Mouse (Mus musculus): ENCODE data around the gene Olfm2. TPM values are rescaled to one million over a fixed set of nuclear protein-coding genes. Genes with fewer than 3 reads are reported as not detected.

The Olfm2 gene
- polyA plus RNA-seq, 1 experiment: 1.1 TPM

- 71% methylated on average over 1 of the region's 1 CpGs for WGBS
- Histone ChIP-seq H3K4me3 (replicated peaks; ENCODE audit: control insufficient read depth, low read depth, low read length) (no peak overlapping the region), H3K27ac (ENCODE audit: control insufficient read depth, insufficient read depth, low read depth, low read length, poor library complexity) (no peak overlapping the region), H3K4me1 (ENCODE audit: control insufficient read depth, insufficient read depth, low read length) (no peaks in the 10 kb centered on the region; the same call in 1 of the 2 replicates)
- TF ChIP-seq CTCF (IDR thresholded peaks at IDR 0.05; ENCODE audit: control insufficient read depth, insufficient read depth, low read length) (no peak), POLR2A (IDR thresholded peaks at IDR 0.05; ENCODE audit: borderline replicate concordance, control insufficient read depth, low read depth, low read length) (no peak)
These were observed 16.9 kb upstream of the Olfm2 start for GRCm38 (mm10) chr9:20763099-20763498.

DNA sequence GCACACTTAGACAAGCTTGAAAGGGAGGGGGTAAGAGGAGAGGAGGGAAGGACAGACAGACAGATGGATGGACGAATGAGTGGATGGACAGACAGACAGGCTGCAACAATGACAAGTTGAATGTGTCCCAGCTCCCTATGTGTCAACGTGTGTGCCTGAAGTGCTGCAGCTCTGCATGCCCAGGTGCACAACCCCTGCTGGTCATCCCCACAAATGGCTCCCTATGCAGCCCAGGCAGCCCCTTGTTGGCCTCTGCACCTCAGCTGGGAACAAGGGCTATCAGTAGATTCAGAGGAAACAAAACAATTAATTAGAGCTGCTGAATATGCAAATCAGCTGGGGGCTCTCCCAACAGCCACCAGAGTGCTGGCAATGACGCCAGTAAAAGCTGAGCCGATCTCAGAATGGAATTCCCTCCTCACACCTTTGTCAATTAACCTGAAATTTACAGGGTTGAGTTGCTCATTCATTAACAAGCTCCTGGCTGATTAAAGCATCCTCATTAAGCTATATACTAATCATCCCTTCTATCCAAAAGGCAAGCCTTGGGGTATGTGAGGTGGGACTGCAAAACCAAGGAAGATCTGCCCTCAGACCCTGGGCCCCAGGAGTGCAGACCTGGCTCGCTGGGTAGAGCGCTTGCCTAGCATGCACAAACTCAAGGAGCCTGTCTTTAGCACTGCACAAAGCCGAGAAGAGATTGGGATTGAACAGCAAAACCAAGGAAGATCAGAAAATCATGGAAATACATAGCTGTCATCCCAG lies 16.2 kb upstream of the Olfm2 start:
- Histone ChIP-seq H3K4me1 (ENCODE audit: control insufficient read depth, insufficient read depth, low read length) (peaks cover 2% of the 10 kb centered on the region; the same call in 1 of the 2 replicates), H3K4me3 (replicated peaks; ENCODE audit: control insufficient read depth, low read depth, low read length) (no peak overlapping the region), H3K27ac (ENCODE audit: control insufficient read depth, insufficient read depth, low read depth, low read length, poor library complexity) (no peak overlapping the region; the same call in 1 of the 2 replicates)
- WGBS: 56% methylated on average over 7 of the region's 7 CpGs
- TF ChIP-seq CTCF (IDR thresholded peaks at IDR 0.05; ENCODE audit: control insufficient read depth, insufficient read depth, low read length): no peak
- no peak for TF ChIP-seq POLR2A (IDR thresholded peaks at IDR 0.05; ENCODE audit: borderline replicate concordance, control insufficient read depth, low read depth, low read length)

DNA sequence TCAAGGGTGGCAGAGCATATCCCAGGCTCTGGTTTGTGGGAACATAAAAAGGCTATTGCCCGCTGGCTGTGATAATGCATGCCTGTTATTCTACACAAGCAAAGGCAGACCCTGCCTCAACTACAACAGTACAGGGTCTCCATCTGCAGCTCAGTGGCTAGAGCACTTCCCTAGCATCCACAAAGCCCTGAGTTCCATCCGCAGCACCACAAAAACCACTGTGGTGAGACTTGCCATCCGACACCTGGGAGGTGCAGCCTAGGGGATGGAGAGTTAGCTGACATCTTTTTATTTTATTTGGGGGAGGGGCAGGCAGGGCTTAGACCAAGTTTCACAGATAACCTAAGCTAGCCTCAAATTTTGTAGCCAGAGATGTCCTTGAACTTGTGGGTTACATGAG lies 15.2 kb upstream of the Olfm2 start:
- no peak overlapping the region for H3K4me3 ChIP-seq (replicated peaks; ENCODE audit: control insufficient read depth, low read depth, low read length)
- H3K4me1 ChIP-seq (ENCODE audit: control insufficient read depth, insufficient read depth, low read length): peaks cover 2% of the 10 kb centered on the region; the same call in 1 of the 2 replicates
- 65% methylated on average over 3 of the region's 3 CpGs for WGBS
- no peak overlapping the region for H3K27ac ChIP-seq (ENCODE audit: control insufficient read depth, insufficient read depth, low read depth, low read length, poor library complexity)
- TF ChIP-seq POLR2A (IDR thresholded peaks at IDR 0.05; ENCODE audit: borderline replicate concordance, control insufficient read depth, low read depth, low read length): no peak
- TF ChIP-seq CTCF (IDR thresholded peaks at IDR 0.05; ENCODE audit: control insufficient read depth, insufficient read depth, low read length): no peak

GRCm38 (mm10) chr9:20760813-20761212 lies 14.7 kb upstream of the Olfm2 start:
- Histone ChIP-seq H3K4me1 (ENCODE audit: control insufficient read depth, insufficient read depth, low read length) (peaks cover 2% of the 10 kb centered on the region), H3K27ac (ENCODE audit: control insufficient read depth, insufficient read depth, low read depth, low read length, poor library complexity) (no peak overlapping the region), H3K4me3 (replicated peaks; ENCODE audit: control insufficient read depth, low read depth, low read length) (no peak overlapping the region)
- whole genome bisulfite sequencing: 11% methylated on average over 12 of the region's 12 CpGs
- TF ChIP-seq CTCF (IDR thresholded peaks at IDR 0.05; ENCODE audit: control insufficient read depth, insufficient read depth, low read length) (no peak), POLR2A (IDR thresholded peaks at IDR 0.05; ENCODE audit: borderline replicate concordance, control insufficient read depth, low read depth, low read length) (no peak)

GRCm38 (mm10) chr9:20758896-20759295 lies 12.7 kb upstream of the Olfm2 start:
- WGBS: 83% methylated on average over 6 of the region's 6 CpGs
- H3K4me3 ChIP-seq (replicated peaks; ENCODE audit: control insufficient read depth, low read depth, low read length): no peak overlapping the region
- H3K4me1 ChIP-seq (ENCODE audit: control insufficient read depth, insufficient read depth, low read length): peaks cover 2% of the 10 kb centered on the region
- TF ChIP-seq CTCF (IDR thresholded peaks at IDR 0.05; ENCODE audit: control insufficient read depth, insufficient read depth, low read length): no peak
- no peak for TF ChIP-seq POLR2A (IDR thresholded peaks at IDR 0.05; ENCODE audit: borderline replicate concordance, control insufficient read depth, low read depth, low read length)
- H3K27ac ChIP-seq (ENCODE audit: control insufficient read depth, insufficient read depth, low read depth, low read length, poor library complexity): no peak overlapping the region

DNA sequence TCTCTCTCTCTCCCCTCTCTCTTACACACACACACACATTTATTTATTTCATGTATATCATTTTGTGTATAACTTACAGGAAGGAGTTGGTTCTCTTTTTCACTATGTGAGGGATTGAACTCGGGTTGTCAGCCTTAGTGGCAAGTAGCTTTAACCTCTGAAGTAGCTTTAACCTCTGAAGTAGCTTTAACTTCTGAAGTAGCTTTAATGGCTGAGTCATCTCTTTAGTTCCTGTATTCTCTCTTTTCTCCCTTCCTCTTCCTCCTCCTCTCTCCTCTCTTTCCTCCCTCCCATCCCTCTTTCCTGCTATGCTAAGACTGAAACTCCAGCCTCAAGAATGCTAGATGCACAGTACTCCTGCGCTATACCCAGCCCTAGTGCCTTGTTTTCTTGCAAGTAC lies 12.1 kb upstream of the Olfm2 start:
- Histone ChIP-seq H3K4me3 (replicated peaks; ENCODE audit: control insufficient read depth, low read depth, low read length) (no peak overlapping the region), H3K27ac (ENCODE audit: control insufficient read depth, insufficient read depth, low read depth, low read length, poor library complexity) (no peak overlapping the region), H3K4me1 (ENCODE audit: control insufficient read depth, insufficient read depth, low read length) (peaks cover 2% of the 10 kb centered on the region)
- no peak for TF ChIP-seq CTCF (IDR thresholded peaks at IDR 0.05; ENCODE audit: control insufficient read depth, insufficient read depth, low read length)
- WGBS: 62% methylated on average over 2 of the region's 2 CpGs

GRCm38 (mm10) chr9:20757087-20757955 lies 11.2 kb upstream of the Olfm2 start:
- H3K27ac ChIP-seq (ENCODE audit: control insufficient read depth, insufficient read depth, low read depth, low read length, poor library complexity): no peak overlapping the region
- H3K4me3 ChIP-seq (replicated peaks; ENCODE audit: control insufficient read depth, low read depth, low read length): no peak overlapping the region
- 55% methylated on average over 6 of the region's 6 CpGs for WGBS
- TF ChIP-seq POLR2A (IDR thresholded peaks at IDR 0.05; ENCODE audit: borderline replicate concordance, control insufficient read depth, low read depth, low read length) (no peak), CTCF (IDR thresholded peaks at IDR 0.05; ENCODE audit: control insufficient read depth, insufficient read depth, low read length) (no peak)
- peaks cover 2% of the 10 kb centered on the region for H3K4me1 ChIP-seq (ENCODE audit: control insufficient read depth, insufficient read depth, low read length)

GRCm38 (mm10) chr9:20756081-20756700 lies 10.0 kb upstream of the Olfm2 start:
- Histone ChIP-seq H3K27ac (ENCODE audit: control insufficient read depth, insufficient read depth, low read depth, low read length, poor library complexity) (no peak overlapping the region), H3K4me3 (replicated peaks; ENCODE audit: control insufficient read depth, low read depth, low read length) (no peak overlapping the region), H3K4me1 (ENCODE audit: control insufficient read depth, insufficient read depth, low read length) (peaks cover 2% of the 10 kb centered on the region)
- TF ChIP-seq POLR2A (IDR thresholded peaks at IDR 0.05; ENCODE audit: borderline replicate concordance, control insufficient read depth, low read depth, low read length) (no peak), CTCF (IDR thresholded peaks at IDR 0.05; ENCODE audit: control insufficient read depth, insufficient read depth, low read length) (no peak)
- WGBS: 82% methylated on average over 4 of the region's 4 CpGs

Data from bone marrow, adult 2 months (tissue).